Mouse (Mus musculus): ENCODE measurements around the gene Kcnip1. TPM values are rescaled to one million over a fixed set of nuclear protein-coding genes. Genes with fewer than 3 reads are reported as not detected.

The Kcnip1 gene
- polyA plus RNA-seq, 1 experiment from 2014 or later, result 2.0 TPM

DNA sequence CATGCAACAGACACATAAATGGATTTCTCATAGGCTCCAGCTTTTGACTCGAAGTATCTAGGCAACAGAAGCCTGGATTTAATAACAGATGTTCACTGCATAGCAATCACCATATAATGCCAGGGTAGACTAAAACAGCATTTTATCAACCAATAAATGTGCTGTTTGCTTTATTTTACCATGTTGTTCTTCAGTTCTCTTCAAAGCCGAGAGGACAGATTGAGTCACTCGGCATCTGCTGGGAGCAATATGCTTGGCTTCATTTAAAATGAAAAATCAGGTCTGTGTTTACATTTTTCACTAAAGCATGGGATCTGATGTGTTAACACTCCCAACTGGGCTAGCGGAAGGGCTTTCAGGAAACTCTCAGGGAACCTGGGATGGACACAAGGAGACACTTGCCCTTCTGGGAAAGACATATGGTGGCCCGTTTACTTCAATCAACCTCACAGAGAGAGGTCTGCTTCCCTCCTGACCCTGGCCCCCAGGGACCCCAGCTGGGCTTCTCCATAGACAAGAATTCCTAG is 220.3 kb downstream of the Kcnip1 start:
- WGBS, result 59% methylated on average over 5 of the region's 5 CpGs
- ATAC-seq (replicated peaks; ENCODE audit: low FRiP score, low read depth), result no peak
- DNase-seq (ENCODE audit: low spot score), result no peak
- Histone ChIP-seq H3K27ac (no peak overlapping the region), H3K9me3 (replicated peaks; ENCODE audit: low read length) (no peaks in the 10 kb centered on the region), H3K27me3 (ENCODE audit: insufficient read depth, low read length) (no peaks in the 10 kb centered on the region), H3K36me3 (ENCODE audit: insufficient read depth, low read length) (no peaks in the 10 kb centered on the region), H3K4me3 (replicated peaks; ENCODE audit: low read depth, low read length) (no peak overlapping the region), H3K4me1 (replicated peaks; ENCODE audit: insufficient read depth, low read length) (no peaks in the 10 kb centered on the region), H3K4me2 (ENCODE audit: low read length) (no peak overlapping the region), H3K9ac (ENCODE audit: low read depth, low read length) (no peak overlapping the region)
- TF ChIP-seq CTCF (IDR thresholded peaks at IDR 0.05; ENCODE audit: low read depth), result no peak

DNA sequence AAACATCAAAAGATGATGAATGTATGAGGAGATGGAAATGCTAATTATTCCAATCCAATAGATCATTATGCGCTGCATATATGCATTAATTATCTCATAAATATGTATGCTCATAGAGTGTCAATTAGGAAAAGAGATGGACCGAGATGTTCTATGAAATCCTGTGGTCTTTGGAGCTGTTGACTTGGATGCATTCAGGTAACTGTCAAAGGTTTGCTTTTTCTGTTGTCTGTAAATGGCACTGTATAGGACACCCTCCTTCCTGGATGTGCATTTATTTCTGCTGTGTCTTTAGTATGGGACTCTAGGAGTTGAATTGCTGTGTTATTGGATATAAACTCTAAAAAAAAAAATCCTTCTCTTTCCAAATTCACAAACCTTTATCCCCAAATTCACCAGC is 220.9 kb downstream of the Kcnip1 start:
- no peak for TF ChIP-seq CTCF (IDR thresholded peaks at IDR 0.05; ENCODE audit: low read depth)
- Histone ChIP-seq H3K9ac (ENCODE audit: low read depth, low read length) (no peak overlapping the region), H3K9me3 (replicated peaks; ENCODE audit: low read length) (no peaks in the 10 kb centered on the region), H3K4me2 (ENCODE audit: low read length) (no peak overlapping the region), H3K4me1 (replicated peaks; ENCODE audit: insufficient read depth, low read length) (no peaks in the 10 kb centered on the region), H3K27ac (no peak overlapping the region), H3K4me3 (replicated peaks; ENCODE audit: low read depth, low read length) (no peak overlapping the region), H3K36me3 (ENCODE audit: insufficient read depth, low read length) (no peaks in the 10 kb centered on the region), H3K27me3 (ENCODE audit: insufficient read depth, low read length) (no peaks in the 10 kb centered on the region)
- WGBS, result 95% methylated on average over 2 of the region's 2 CpGs
- ATAC-seq (replicated peaks; ENCODE audit: low FRiP score, low read depth), result no peak
- DNase-seq (ENCODE audit: low spot score), result no peak

DNA sequence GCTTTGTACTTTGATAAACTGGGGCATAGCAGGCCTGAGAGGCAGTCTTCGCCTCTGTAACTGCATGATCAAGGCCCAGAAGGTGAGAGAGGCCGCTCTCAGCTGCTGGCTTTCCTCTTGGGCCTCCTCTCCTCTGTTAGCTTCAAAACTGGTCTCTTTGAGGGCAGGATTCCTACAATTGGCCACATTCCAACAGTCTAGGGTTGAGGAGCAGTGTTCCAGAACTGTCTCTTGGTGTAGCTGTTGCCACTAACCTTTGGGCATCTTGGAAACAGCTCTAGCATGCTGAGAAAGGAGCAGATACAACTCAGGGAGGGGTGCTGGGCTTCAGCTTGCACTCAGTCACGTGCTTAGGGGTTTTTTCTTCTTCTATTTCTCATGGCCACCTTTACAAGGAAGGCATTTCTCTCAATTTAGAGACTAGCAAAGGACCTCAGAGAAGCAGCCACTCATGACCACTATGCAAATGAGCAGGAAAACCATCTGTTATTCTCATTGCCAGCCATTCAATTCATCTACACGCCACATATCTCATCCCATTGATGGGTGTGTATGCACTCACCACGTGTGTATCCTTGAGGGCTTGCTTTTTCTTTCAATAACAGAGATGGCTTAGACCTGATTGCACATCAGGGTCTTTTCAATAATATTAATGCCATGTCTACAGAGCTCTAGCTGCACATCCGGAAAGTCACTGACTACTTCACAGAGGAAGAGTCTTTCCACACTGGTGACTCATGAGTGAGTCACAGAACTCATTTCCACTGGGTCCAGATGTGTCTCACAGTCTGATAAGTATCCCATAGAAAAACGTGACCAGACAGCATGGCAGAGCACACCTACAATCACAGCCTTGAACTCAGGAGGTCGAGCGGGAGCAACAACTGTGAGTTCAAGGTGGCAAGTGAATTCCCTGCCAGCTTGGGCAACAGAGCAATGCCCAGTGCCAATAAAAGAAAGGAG is 225.7 kb downstream of the Kcnip1 start:
- H3K9ac ChIP-seq (ENCODE audit: low read depth, low read length), result no peak overlapping the region
- DNase-seq (ENCODE audit: low spot score) (peak; percentile 16), ATAC-seq (replicated peaks; ENCODE audit: low FRiP score, low read depth) (no peak)
- no peak overlapping the region for H3K27ac ChIP-seq
- H3K9me3 ChIP-seq (replicated peaks; ENCODE audit: low read length), result no peaks in the 10 kb centered on the region
- no peak overlapping the region for H3K4me3 ChIP-seq (replicated peaks; ENCODE audit: low read depth, low read length)
- no peak for TF ChIP-seq CTCF (IDR thresholded peaks at IDR 0.05; ENCODE audit: low read depth)
- no peak overlapping the region for H3K4me2 ChIP-seq (ENCODE audit: low read length)
- H3K27me3 ChIP-seq (ENCODE audit: insufficient read depth, low read length), result no peaks in the 10 kb centered on the region
- 66% methylated on average over 9 of the region's 9 CpGs for WGBS
- H3K4me1 ChIP-seq (replicated peaks; ENCODE audit: insufficient read depth, low read length), result no peaks in the 10 kb centered on the region
- H3K36me3 ChIP-seq (ENCODE audit: insufficient read depth, low read length), result no peaks in the 10 kb centered on the region

DNA sequence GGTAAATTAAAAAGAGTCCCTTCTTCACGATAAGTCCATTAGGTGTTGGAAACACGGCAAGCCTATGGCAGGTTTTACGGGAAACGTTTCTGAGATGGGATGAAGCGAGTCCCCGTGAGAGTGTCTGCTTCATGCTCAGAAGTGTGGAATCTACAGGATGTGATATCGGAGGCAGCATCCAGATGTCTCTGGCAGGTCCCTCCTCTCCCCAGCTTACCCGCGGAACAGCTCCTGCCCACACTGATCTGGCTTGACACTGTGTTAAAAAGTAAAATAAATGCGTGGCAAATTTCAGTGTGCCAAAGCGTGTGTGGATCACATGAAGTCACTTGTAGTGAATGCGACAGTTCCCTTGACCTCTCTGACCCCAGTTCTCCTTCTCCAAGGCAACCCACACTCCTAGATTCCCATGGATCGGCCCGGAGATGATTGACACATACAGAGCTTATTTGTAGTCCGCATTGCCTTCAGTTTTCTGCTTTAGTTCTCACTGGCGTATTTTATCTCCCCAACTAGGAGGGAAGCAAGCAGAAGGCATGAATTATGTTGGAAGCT is 231.7 kb downstream of the Kcnip1 start:
- H3K4me1 ChIP-seq (replicated peaks; ENCODE audit: insufficient read depth, low read length), result no peaks in the 10 kb centered on the region
- no peak for ATAC-seq (replicated peaks; ENCODE audit: low FRiP score, low read depth)
- WGBS, result 77% methylated on average over 16 of the region's 16 CpGs
- no peaks in the 10 kb centered on the region for H3K36me3 ChIP-seq (ENCODE audit: insufficient read depth, low read length)
- H3K4me3 ChIP-seq (replicated peaks; ENCODE audit: low read depth, low read length), result no peak overlapping the region
- no peaks in the 10 kb centered on the region for H3K9me3 ChIP-seq (replicated peaks; ENCODE audit: low read length)
- TF ChIP-seq CTCF (IDR thresholded peaks at IDR 0.05; ENCODE audit: low read depth), result no peak
- H3K27me3 ChIP-seq (ENCODE audit: insufficient read depth, low read length), result no peaks in the 10 kb centered on the region
- H3K27ac ChIP-seq, result no peak overlapping the region
- H3K9ac ChIP-seq (ENCODE audit: low read depth, low read length), result no peak overlapping the region
- no peak overlapping the region for H3K4me2 ChIP-seq (ENCODE audit: low read length)
- no peak for DNase-seq (ENCODE audit: low spot score)

DNA sequence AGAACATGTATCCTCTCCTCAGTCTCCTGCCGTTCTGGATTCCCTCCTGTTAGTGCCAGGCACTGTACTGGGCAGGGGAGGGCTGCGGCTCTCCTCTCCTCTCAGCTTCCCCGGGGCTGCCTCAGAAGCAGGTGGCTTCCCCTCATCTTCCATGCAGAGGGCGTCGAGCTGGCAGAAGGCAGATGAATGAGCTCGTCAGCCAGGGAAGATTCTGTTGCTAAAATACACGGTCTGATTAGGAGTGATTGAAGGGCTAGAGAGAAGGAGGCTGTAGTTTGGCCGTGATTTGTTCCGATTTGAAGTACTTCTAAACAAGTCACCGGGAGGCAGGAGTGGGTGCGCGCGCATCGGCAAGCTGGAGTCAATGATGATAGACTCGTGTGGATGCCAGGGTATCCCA is 236.3 kb downstream of the Kcnip1 start:
- Histone ChIP-seq H3K36me3 (ENCODE audit: insufficient read depth, low read length) (no peaks in the 10 kb centered on the region), H3K9ac (ENCODE audit: low read depth, low read length) (no peak overlapping the region), H3K9me3 (replicated peaks; ENCODE audit: low read length) (no peaks in the 10 kb centered on the region), H3K27me3 (ENCODE audit: insufficient read depth, low read length) (no peaks in the 10 kb centered on the region), H3K27ac (no peak overlapping the region), H3K4me3 (replicated peaks; ENCODE audit: low read depth, low read length) (no peak overlapping the region), H3K4me2 (ENCODE audit: low read length) (no peak overlapping the region), H3K4me1 (replicated peaks; ENCODE audit: insufficient read depth, low read length) (no peaks in the 10 kb centered on the region)
- DNase-seq (ENCODE audit: low spot score), result no peak
- WGBS, result 64% methylated on average over 15 of the region's 15 CpGs
- no peak for ATAC-seq (replicated peaks; ENCODE audit: low FRiP score, low read depth)
- TF ChIP-seq CTCF (IDR thresholded peaks at IDR 0.05; ENCODE audit: low read depth), result no peak

DNA sequence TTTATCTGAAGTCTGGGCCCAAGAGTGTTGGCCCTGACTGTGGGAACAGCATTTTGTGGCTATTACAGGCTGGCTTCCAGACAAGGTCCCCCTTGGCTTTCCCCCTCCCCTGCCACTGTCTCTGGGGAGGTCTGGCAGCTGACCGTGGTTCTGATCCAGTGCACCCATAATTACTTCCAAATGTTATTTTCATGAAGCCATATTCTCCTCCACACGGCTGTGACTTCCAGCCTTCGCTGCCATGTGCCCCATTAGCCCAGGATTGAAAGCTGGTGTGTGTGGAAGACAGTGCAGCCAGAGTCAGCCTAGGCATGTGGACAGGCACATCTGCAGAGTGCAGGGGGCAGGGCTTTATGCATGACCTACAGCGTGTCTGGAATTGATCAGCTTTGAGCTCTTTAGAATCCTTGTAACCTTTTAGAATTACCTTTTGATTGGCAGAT is 240.5 kb downstream of the Kcnip1 start:
- WGBS, result 40% methylated on average over 4 of the region's 4 CpGs
- ATAC-seq (replicated peaks; ENCODE audit: low FRiP score, low read depth) (no peak), DNase-seq (ENCODE audit: low spot score) (no peak)
- no peaks in the 10 kb centered on the region for H3K9me3 ChIP-seq (replicated peaks; ENCODE audit: low read length)
- H3K4me3 ChIP-seq (replicated peaks; ENCODE audit: low read depth, low read length), result no peak overlapping the region
- no peak for TF ChIP-seq CTCF (IDR thresholded peaks at IDR 0.05; ENCODE audit: low read depth)
- H3K27ac ChIP-seq, result no peak overlapping the region
- H3K4me2 ChIP-seq (ENCODE audit: low read length), result no peak overlapping the region
- H3K36me3 ChIP-seq (ENCODE audit: insufficient read depth, low read length), result no peaks in the 10 kb centered on the region
- no peaks in the 10 kb centered on the region for H3K27me3 ChIP-seq (ENCODE audit: insufficient read depth, low read length)
- no peaks in the 10 kb centered on the region for H3K4me1 ChIP-seq (replicated peaks; ENCODE audit: insufficient read depth, low read length)
- no peak overlapping the region for H3K9ac ChIP-seq (ENCODE audit: low read depth, low read length)
